Mouse (Mus musculus) stomach, postnatal 0 days (tissue): Measurements from ENCODE around the gene Fstl1. TPM values are rescaled to one million over a fixed set of nuclear protein-coding genes. Genes with fewer than 3 reads are reported as not detected.

Source experiments
- ATAC-seq: fragments of 200-750 bp; cut with Nextera tagmentation; 2 replicates; pipeline ENCODE4 v1.8.0; 2017; ENCODE audit not compliant: low FRiP score, low TSS enrichment
- DNase-seq: peaks from one replicate; pipeline ENCODE4 v3.0.0-alpha.2; 2016; ENCODE audit warnings: low spot score
- H3K27ac ChIP-seq: fragments of 300-500 bp; sonication (generic); replicated peaks from 2 replicates; pipeline ENCODE4 v1.5.1; 2014; ENCODE audit warnings: mild to moderate bottlenecking, control low read depth
- H3K27me3 ChIP-seq: fragments of 300-500 bp; sonication (generic); 2 replicates; pipeline ENCODE4 v1.6.1; 2014; ENCODE audit warnings: low read length; ENCODE audit not compliant: control insufficient read depth, insufficient read depth
- H3K36me3 ChIP-seq: fragments of 300-500 bp; sonication (generic); 2 replicates; pipeline ENCODE4 v1.6.1; 2014; ENCODE audit warnings: low read length, mixed read lengths; ENCODE audit not compliant: control insufficient read depth, insufficient read depth
- H3K4me1 ChIP-seq: fragments of 300-500 bp; sonication (generic); replicated peaks from 2 replicates; pipeline ENCODE4 v1.6.1; 2014; ENCODE audit warnings: antibody characterized with exemption; ENCODE audit not compliant: control insufficient read depth, insufficient read depth
- H3K4me2 ChIP-seq: fragments of 300-500 bp; sonication (generic); replicated peaks from 2 replicates; pipeline ENCODE4 v1.6.1; 2014; ENCODE audit warnings: low read depth, mild to moderate bottlenecking, control low read depth, moderate library complexity
- H3K4me3 ChIP-seq: fragments of 300-500 bp; sonication (generic); 2 replicates; pipeline ENCODE4 v1.5.1; 2014; ENCODE audit warnings: low read depth, low read length, control low read depth
- H3K9ac ChIP-seq: fragments of 300-500 bp; sonication (generic); 2 replicates; pipeline ENCODE4 v1.6.1; 2014; ENCODE audit warnings: mild to moderate bottlenecking, low read length, control low read depth, mixed read lengths
- H3K9me3 ChIP-seq: fragments of 300-500 bp; sonication (generic); 2 replicates; pipeline ENCODE4 v1.6.1; 2016; ENCODE audit warnings: low read length; ENCODE audit not compliant: control insufficient read depth
- CTCF ChIP-seq: IDR thresholded peaks from 2 replicates; pipeline ENCODE4 v1.5.1; 2016; ENCODE audit warnings: antibody characterized with exemption, low read depth, mild to moderate bottlenecking, moderate library complexity
- EP300 ChIP-seq: optimal IDR thresholded peaks from 2 replicates; pipeline ENCODE3; 2016; ENCODE audit warnings: antibody characterized with exemption
- WGBS: fragments of 180-500 bp; shearing (Covaris S2); extraction: QIAGEN DNeasy Blood & Tissue Kit; methylation state at CpG from one replicate; pipeline ENCODE4 v1.1.7; 2014; 5-methylcytosine and 5-hydroxymethylcytosine counted together
- polyA plus RNA-seq: library from polyadenylated mRNA; unstranded; fragments of >200 nt; fragmentation: Nextera tagmentation; extraction: Ambion mirVana; gene quantifications from 2 replicates; pipeline ENCODE4 v1.2.1, GENCODE M21; 2015

Gene Fstl1
- polyA plus RNA-seq, 1 experiment from 2014 or later, result 254 TPM

- Histone ChIP-seq H3K36me3 (no peaks in the 10 kb centered on the region), H3K4me3 (no peak overlapping the region), H3K27ac (peak overlapping the region; percentile 40; the same call in 1 of the 2 replicates), H3K4me2 (peak overlapping the region; percentile 43), H3K9me3 (no peaks in the 10 kb centered on the region), H3K9ac (no peak overlapping the region), H3K27me3 (no peaks in the 10 kb centered on the region), H3K4me1 (peaks cover 2% of the 10 kb centered on the region; the same call in 1 of the 2 replicates)
- 40% methylated on average over 7 of the region's 7 CpGs for WGBS
- DNase-seq (no peak), ATAC-seq (no peak)
- TF ChIP-seq EP300 (no peak), CTCF (no peak)
Measured at GRCm38 (mm10) chr16:37779651-37780280, 3.1 kb downstream of the Fstl1 start.

- no peak overlapping the region for H3K9ac ChIP-seq
- no peaks in the 10 kb centered on the region for H3K36me3 ChIP-seq
- no peaks in the 10 kb centered on the region for H3K27me3 ChIP-seq
- H3K4me3 ChIP-seq, result no peak overlapping the region
- TF ChIP-seq CTCF (no peak), EP300 (no peak)
- WGBS, result 15% methylated on average over 1 of the region's 1 CpGs
- no peak overlapping the region for H3K27ac ChIP-seq
- DNase-seq (no peak), ATAC-seq (peak; percentile 57; the same call in 1 of the 2 replicates)
- peaks cover 2% of the 10 kb centered on the region; the same call in 1 of the 2 replicates for H3K4me1 ChIP-seq
- H3K9me3 ChIP-seq, result no peaks in the 10 kb centered on the region
- 0 out of 2 replicates have a peak overlapping the region, but pooled peaks have one; percentile 17 for H3K4me2 ChIP-seq
Measured at GRCm38 (mm10) chr16:37780386-37780785, 3.7 kb downstream of the Fstl1 start.

DNA sequence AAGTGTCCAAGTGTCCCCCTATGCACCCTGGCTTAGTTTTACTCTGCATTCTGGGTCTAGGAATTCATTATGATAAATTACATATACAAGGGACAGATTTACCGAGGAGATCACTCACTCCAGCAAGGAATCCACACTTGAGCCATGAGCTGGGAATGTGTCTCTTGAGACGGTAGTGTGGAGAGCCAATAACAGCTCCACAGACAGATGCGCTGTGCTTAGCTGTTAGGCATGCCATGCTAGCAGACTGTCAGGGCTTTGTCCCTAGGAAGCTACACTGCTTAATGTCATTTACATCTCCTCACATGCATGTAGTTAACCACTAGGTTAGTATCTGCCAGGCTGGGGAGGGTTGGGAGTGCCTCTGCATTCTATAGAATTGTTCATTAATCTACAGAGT, 4.2 kb downstream of the Fstl1 start:
- Histone ChIP-seq H3K27me3 (no peaks in the 10 kb centered on the region), H3K4me3 (no peak overlapping the region), H3K9ac (no peak overlapping the region), H3K4me1 (peaks cover 2% of the 10 kb centered on the region; the same call in 1 of the 2 replicates), H3K9me3 (no peaks in the 10 kb centered on the region), H3K36me3 (no peaks in the 10 kb centered on the region), H3K4me2 (0 out of 2 replicates have a peak overlapping the region, but pooled peaks have one; percentile 17), H3K27ac (no peak overlapping the region)
- TF ChIP-seq CTCF, result no peak
- no peak for TF ChIP-seq EP300
- ATAC-seq, result no peak
- no peak for DNase-seq
- 63% methylated on average over 3 of the region's 3 CpGs for WGBS

- 61% methylated on average over 3 of the region's 3 CpGs for WGBS
- H3K4me3 ChIP-seq, result no peak overlapping the region
- no peaks in the 10 kb centered on the region for H3K36me3 ChIP-seq
- H3K9ac ChIP-seq, result no peak overlapping the region
- H3K4me2 ChIP-seq, result no peak overlapping the region
- no peak for DNase-seq
- no peak for ATAC-seq
- no peak overlapping the region for H3K27ac ChIP-seq
- H3K9me3 ChIP-seq, result no peaks in the 10 kb centered on the region
- H3K4me1 ChIP-seq, result peaks cover 11% of the 10 kb centered on the region
- H3K27me3 ChIP-seq, result no peaks in the 10 kb centered on the region
- TF ChIP-seq EP300 (no peak), CTCF (no peak)
Measured at GRCm38 (mm10) chr16:37784526-37784925, 7.9 kb downstream of the Fstl1 start.

- Histone ChIP-seq H3K9ac (no peak overlapping the region), H3K4me2 (peak overlapping the region; percentile 11; the same call in 1 of the 2 replicates), H3K27ac (peak overlapping the region; percentile 89), H3K27me3 (no peaks in the 10 kb centered on the region), H3K4me3 (no peak overlapping the region), H3K36me3 (no peaks in the 10 kb centered on the region), H3K4me1 (peaks cover 12% of the 10 kb centered on the region), H3K9me3 (no peaks in the 10 kb centered on the region)
- 26% methylated on average over 9 of the region's 9 CpGs for WGBS
- TF ChIP-seq CTCF, result no peak
- no peak for TF ChIP-seq EP300
- no peak for DNase-seq
- ATAC-seq, result no peak
Measured at GRCm38 (mm10) chr16:37787558-37788194, 11.0 kb downstream of the Fstl1 start.
